Mouse (Mus musculus): ENCODE measurements around the gene Eloa. TPM values are rescaled to one million over a fixed set of nuclear protein-coding genes. Genes with fewer than 3 reads are reported as not detected.
"Not testable (repeated sequence)": the region's sequence is repeated elsewhere in the genome, so short reads cannot be mapped to it uniquely, and the experiment has no call there.

Gene Eloa
- 10 to 100 TPM; 38.4 to 38.5 TPM for total RNA-seq (2021)

- peak; percentile 100 for DNase-seq
These were observed at the start of gene Eloa for GRCm38 (mm10) chr4:136021549-136022047. Eloa (minus strand) TSS chr4:136021763.

- peak; percentile 87 for DNase-seq
These were observed 49.7 kb upstream of the Eloa start for GRCm38 (mm10) chr4:136071178-136071714.

GRCm38 (mm10) chr4:136070592-136070991 is 49.0 kb upstream of the Eloa start:
- no peak for DNase-seq

DNA sequence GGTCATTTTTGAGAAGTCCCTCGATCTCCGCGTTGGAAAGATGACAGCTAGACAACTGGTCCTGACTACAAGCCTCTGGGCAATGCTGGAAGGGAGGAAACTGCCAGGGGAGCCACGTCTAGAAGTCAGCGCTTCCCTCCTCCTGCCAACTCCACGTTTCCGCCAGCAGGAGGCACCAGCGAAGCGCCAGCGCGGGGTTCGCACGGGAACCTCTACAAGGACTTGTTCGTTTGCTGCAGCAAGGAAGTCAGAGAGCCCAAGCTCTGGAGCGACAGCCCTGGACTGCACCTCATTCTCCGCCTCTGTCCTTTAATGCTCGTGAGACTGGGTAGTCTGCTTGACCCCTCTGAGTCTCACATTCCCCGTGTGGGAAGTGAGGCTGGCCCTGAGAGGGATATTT is 48.4 kb upstream of the Eloa start:
- DNase-seq = peak; percentile 91

GRCm38 (mm10) chr4:136069313-136069712 is 47.8 kb upstream of the Eloa start:
- DNase-seq = no peak

DNA sequence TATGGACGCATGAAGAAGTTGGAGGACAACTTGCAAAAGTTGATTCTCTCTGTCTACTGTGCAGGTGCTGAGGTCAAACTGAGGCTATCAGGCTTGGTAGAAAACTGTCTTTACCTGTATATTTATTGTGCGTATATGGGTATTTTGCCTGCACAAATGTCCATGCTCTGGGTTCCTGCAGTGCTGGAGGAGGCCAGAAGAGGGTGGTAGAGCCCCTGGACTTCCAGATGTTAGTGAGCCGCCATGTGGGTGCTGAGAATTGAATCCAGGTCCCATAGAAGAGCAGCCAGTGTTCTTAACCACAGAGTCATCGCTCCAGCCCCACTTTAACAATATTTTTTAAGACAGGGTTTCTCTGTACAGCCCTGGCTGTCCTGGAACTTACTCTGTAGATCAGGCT is 41.6 kb upstream of the Eloa start:
- no peak for DNase-seq

DNA sequence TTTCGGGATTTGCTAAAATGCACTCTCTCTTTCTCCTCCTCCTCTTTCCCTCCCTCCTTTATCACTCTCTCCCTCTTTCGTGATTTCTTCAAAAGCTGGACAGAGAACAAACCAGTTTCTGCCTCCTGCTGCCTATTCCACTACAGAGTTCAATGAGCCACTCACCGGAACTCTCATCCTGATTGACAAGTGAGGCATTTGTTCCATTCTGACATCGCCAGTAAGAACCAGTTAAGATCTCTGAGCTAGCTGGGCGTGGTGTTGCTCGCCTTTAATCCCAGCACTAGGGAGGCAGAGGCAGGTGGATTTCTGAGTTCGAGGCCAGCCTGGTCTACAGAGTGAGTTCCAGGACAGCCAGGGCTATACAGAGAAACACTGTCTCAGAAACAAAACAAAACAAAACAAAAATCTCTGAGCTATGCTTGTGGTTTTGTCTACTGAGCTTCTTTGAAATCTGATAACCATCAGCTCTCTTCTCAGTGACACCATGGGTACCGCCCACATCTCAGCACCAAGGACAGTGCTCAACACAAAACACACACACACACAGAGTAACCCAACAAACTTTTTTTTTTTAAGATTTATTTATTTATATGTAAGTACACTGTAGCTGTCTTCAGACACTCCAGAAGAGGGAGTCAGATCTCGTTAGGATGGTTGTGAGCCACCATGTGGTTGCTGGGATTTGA is 38.4 kb upstream of the Eloa start:
- DNase-seq = not testable (repeated sequence)

GRCm38 (mm10) chr4:136057916-136058315 is 36.4 kb upstream of the Eloa start:
- DNase-seq = no peak

DNA sequence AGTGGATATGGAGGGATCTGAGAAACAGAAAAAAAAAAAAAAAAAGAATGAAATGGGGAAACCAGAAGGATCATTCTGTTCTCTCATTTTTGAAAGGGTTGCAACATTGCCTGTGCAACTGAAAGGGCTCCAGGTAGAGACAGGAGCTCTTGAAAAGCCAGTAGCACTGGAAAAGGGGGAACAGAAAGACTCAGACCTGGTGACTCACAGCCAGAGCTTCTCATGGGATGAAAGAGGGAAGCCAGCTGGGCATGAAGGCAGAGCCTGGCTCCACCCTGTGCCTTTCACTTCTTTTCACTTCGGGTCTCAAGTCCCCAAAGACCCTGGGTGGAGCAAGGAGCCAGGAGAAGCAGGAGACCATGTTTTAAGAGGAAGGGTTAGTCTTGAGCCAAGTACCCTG is 34.5 kb upstream of the Eloa start:
- no peak for DNase-seq

DNA sequence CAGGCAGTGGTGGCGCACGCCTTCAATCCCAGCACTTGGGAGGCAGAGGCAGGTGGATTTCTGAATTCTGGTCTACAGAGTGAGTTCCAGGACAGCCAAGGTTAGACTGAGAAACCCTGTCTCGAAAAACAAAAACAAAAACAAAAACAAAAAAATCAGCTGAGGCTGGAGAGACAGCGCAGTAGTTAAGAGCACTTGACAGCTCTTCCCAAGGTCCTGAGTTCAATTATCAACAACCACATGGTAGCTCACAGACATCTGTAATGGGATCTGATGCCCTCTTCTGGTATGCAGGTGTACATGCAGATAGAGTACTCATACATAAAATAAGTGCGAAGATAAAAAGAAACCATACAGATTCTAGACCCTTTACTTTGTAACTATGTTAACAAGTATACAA is 32.3 kb upstream of the Eloa start:
- no peak for DNase-seq

GRCm38 (mm10) chr4:136053247-136053596 is 31.7 kb upstream of the Eloa start, which contains the start of gene Rpl11:
Rpl11 (minus strand) TSS chr4:136053428.
- peak; percentile 93 for DNase-seq

- peak; percentile 28 for DNase-seq
These were observed 31.1 kb upstream of the Eloa start for GRCm38 (mm10) chr4:136052534-136053246.

- no peak for DNase-seq
These were observed 30.5 kb upstream of the Eloa start for GRCm38 (mm10) chr4:136052060-136052459.

DNA sequence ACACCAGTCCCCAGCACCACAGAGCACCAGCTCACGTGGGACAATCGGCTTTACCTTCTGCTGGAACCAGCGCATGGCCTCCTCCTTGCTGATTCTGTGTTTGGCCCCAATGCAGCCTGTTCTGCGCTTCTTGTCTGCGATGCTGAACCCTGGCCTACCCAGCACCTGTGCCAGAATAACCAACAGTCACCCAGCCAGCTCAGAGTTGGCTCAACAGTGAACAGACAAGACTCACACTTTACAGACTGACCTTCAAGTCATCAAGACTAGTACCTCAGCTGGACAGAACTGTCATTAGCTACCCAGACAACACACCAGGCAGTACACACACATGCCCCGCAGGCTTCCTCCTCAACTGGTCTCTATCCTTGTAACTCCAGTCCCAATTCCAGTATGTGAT is 28.7 kb upstream of the Eloa start:
- no peak for DNase-seq

- DNase-seq = no peak
These were observed 26.9 kb upstream of the Eloa start for GRCm38 (mm10) chr4:136048291-136049032.

GRCm38 (mm10) chr4:136047626-136048025 is 26.1 kb upstream of the Eloa start:
- no peak for DNase-seq

GRCm38 (mm10) chr4:136046888-136047287 is 25.3 kb upstream of the Eloa start:
- no peak for DNase-seq

DNA sequence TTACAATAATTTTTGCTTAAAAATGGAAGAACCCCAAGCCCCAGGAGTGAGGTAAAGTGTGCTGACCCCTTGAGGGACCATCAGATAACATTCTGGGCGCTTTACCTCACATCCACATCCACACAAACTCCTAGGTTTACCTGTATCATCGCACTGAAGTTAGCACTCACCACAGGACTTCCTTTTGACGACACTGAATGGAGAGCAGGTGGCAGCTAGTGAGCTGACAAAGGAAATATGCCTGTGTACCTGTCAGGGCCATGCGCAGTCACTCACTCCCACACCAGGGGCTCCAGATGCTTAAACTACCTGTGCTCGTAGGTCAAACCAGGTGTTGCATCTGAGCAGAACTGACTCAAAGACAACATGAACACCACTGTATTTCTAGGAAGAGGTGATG is 23.5 kb upstream of the Eloa start:
- no peak for DNase-seq

- DNase-seq = no peak
These were observed 22.3 kb upstream of the Eloa start for GRCm38 (mm10) chr4:136043784-136044400.

DNA sequence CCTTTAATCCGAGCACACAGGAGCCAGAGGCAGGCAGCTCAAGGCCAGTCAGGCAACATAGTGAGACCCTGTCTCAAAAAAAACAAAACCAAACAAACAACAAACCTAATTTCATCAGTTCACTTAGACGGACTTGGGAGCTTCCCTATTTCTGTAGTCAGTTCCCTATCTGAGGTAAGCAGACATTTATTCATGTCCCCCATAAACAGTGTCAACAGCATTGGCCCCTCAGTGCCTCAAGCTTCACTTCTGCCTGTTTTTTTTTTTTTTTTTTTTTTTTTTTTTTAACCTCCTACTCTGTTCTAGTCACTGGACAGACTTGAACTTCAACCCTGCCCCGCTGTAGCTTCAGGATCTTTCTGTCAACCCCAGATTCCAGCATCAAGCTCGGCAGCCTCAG is 13.5 kb upstream of the Eloa start:
- no peak for DNase-seq

GRCm38 (mm10) chr4:136033231-136033630 is 11.7 kb upstream of the Eloa start:
- no peak for DNase-seq

Data from heart, postnatal 4 days (tissue).